Mouse (Mus musculus): ENCODE measurements around the gene Nob1.
A peak's percentile ranks its signal among the peaks of the same experiment; 100 is the strongest.

The Nob1 gene

GRCm38 (mm10) chr8:107424597-107425229, at the start of gene Nob1:
Nob1 (minus strand) TSS chr8:107425051.
- DNase-seq (ENCODE audit: low read depth, low spot score), result peak; percentile 92

- no peak for DNase-seq (ENCODE audit: low read depth, low spot score)
Measured at GRCm38 (mm10) chr8:107473369-107473768, 48.5 kb upstream of the Nob1 start.

- DNase-seq (ENCODE audit: low read depth, low spot score), result no peak
Measured at GRCm38 (mm10) chr8:107472403-107473100, 47.7 kb upstream of the Nob1 start.

DNA sequence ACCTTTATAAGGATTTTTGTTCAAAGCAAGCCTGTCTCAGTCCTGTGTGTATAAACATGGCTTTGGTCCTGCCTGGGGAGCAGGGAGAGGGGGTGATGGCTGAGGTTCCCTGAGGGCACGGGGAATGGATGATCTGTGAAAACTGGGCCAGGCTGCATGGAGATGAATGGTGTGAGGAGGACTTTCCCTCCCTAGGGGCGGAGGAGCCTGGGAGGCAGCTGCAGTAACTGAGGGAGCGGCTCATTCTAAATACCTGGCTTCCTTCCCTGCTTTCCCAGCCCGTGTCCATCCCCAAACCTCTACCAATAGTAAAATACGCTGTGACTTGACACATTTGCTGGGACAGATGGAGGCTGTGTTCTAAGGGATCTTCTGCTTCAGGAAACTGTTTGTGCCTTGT, 45.5 kb upstream of the Nob1 start:
- DNase-seq (ENCODE audit: low read depth, low spot score), result no peak

GRCm38 (mm10) chr8:107468811-107469302, 44.0 kb upstream of the Nob1 start:
- DNase-seq (ENCODE audit: low read depth, low spot score), result no peak

- no peak for DNase-seq (ENCODE audit: low read depth, low spot score)
Measured at GRCm38 (mm10) chr8:107466642-107467041, 41.8 kb upstream of the Nob1 start.

- no peak for DNase-seq (ENCODE audit: low read depth, low spot score)
Measured at GRCm38 (mm10) chr8:107465332-107465990, 40.6 kb upstream of the Nob1 start.

DNA sequence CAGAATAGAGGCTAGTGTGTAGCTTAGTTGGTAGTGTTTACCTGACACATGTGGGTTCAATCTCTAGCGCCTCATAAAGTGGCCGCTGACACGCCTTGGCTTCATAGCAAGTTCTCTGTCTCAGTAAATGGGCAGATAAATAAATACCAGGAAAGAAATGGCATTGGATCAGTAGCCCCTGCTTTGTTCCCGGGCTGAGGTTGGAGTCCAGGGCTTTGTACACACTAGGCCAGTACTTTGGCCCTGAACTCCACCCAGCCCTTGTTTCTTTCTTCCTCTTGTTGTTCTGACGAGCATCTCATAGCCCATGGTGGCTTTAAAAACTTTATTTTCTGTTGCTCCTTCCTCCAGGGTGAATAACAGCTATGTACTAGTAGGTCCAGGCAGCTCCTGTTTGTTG, 37.6 kb upstream of the Nob1 start:
- no peak for DNase-seq (ENCODE audit: low read depth, low spot score)

GRCm38 (mm10) chr8:107458281-107458680, 33.4 kb upstream of the Nob1 start:
- no peak for DNase-seq (ENCODE audit: low read depth, low spot score)

- no peak for DNase-seq (ENCODE audit: low read depth, low spot score)
Measured at GRCm38 (mm10) chr8:107457725-107458124, 32.9 kb upstream of the Nob1 start.

- DNase-seq (ENCODE audit: low read depth, low spot score), result no peak
Measured at GRCm38 (mm10) chr8:107455268-107455667, 30.4 kb upstream of the Nob1 start.

GRCm38 (mm10) chr8:107453386-107453785, 28.5 kb upstream of the Nob1 start:
- no peak for DNase-seq (ENCODE audit: low read depth, low spot score)

- no peak for DNase-seq (ENCODE audit: low read depth, low spot score)
Measured at GRCm38 (mm10) chr8:107451414-107452066, 26.7 kb upstream of the Nob1 start.

GRCm38 (mm10) chr8:107449655-107450054, 24.8 kb upstream of the Nob1 start:
- DNase-seq (ENCODE audit: low read depth, low spot score), result no peak

DNA sequence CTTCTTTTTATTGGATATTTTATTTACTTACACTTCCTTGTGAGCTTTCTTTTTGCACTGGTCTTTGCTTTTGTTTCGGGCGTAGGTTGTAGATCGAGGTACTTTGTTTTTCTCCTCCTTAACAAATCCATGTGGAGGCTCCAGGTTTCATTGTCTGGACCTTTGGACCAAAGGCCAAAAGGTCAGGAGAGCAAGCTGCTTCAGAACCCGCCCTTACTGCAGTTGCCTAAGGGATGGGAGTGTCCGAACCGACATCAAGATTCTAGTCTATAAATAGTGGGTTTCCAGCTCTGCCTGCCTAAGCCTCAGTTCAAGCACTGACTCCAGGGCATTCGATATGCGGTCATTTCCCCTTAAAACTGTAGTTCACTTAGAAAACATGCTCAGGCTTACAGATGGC, 24.3 kb upstream of the Nob1 start:
- no peak for DNase-seq (ENCODE audit: low read depth, low spot score)

DNA sequence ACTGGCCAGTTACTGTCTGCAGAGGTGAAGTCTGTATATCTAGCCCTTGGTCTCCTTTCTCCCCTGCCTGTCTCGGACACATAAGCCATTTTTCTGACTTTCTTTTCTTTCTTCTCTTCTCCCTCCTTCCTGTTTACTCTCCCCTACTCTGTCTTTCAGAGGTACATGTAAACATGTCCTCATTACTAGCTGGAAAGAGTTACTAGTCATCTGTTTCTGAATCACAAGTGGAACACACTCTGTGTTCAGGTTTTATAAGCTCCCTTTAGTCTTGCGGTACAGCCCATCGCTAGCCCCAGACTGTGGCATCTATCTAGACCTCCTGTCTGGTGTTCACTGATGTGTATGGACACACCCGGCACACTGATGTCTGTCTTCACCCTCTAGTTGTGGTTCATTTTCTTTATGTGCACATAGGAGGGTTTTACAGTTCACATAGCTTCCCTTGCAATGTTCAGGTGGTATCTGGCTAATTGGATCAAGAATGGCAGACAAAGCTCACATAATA, 23.6 kb upstream of the Nob1 start:
- DNase-seq (ENCODE audit: low read depth, low spot score), result no peak

DNA sequence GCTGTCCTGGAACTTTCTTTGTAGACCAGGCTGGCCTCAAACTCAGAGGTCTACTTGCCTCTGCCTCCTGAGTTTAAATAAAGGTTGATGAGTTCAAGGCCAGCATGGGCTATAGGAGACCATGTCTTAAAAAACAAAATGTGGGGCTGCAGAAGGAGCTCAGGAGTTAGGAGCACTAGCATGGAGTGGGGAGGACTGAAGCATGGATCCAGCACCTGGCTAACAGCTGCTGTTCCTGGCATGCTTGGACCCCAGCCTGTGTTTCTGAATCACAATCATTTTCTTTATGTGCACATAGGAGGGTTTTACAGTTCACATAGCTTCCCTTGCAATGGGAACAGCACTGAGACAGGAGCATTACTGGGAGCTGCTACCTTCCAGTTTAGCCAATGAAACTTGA, 22.9 kb upstream of the Nob1 start:
- no peak for DNase-seq (ENCODE audit: low read depth, low spot score)

DNA sequence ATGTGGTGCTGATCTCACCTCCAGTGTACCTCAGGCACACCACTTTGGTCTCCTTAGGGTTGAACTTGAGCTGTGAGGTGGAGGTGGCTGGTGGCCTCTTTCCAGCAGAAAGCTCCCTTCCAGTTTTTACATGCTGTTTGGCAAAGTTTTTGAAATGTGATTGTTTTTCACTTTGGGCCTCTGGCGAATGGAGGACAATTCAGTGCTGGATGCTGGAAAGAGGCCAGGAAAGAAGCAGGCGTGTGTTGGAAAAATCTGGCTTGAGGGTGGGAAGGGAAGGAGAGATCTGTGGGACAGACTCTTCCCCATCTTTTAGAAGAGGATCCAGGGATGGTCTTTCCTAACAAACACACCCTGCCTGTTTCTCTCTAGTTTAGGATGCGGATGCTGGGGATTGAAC, 19.8 kb upstream of the Nob1 start:
- no peak for DNase-seq (ENCODE audit: low read depth, low spot score)

GRCm38 (mm10) chr8:107439880-107440625, 15.2 kb upstream of the Nob1 start:
- no peak for DNase-seq (ENCODE audit: low read depth, low spot score)

DNA sequence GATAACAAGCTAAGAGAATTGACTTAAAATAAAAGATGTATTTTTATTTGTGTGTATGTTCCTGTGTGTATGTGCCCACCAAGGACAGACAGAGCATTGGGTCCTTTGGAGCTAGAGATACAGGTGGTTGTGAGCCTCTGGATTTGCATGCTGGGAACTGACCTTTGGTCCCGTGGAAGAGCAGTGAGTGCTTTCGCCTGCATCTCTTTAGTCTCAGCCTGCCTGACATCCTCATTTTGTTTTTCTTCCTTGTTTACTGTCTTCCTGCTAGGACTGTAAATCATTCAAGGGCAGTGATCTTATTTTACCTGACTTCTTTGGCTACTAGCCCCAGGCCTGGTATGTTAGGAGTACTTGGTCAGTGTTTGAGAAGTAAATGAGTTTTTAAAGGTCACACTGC, 12.9 kb upstream of the Nob1 start:
- DNase-seq (ENCODE audit: low read depth, low spot score), result no peak

DNA sequence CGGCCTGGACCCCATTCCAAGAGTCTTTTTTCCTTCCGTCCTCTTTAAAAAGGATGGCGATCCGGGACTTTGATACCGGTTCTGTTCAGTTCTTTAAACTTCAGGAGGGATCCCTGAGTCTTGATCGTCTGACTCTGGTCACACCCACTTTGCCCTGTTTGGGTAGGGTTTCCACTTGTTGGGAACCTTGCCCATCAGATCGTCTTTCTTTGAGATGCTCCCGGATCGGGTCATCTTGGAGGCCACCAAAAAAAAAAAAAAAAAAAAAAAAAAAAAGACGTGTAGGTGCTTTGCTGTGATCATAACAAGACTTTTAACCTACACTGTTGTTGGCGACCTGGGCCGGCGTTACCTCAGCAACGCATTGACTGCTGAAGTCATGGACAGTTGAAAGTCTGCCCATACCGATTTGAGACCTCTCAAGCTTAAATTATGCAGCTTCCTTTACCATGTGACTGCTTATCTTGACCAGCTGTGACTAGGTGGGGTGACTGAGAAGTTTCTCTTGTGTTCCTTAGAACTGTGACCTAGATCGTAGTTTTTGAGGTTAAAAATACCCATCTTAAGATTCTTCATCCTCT, 12.1 kb upstream of the Nob1 start:
- no peak for DNase-seq (ENCODE audit: low read depth, low spot score)

Data from retina, postnatal 7 days (tissue).